Mouse (Mus musculus) ES-CJ7 (cell line): ENCODE measurements around the gene Rps12.
"Not testable (repeated sequence)": the region's sequence is repeated elsewhere in the genome, so short reads cannot be mapped to it uniquely, and the experiment has no call there.

Experiments used
- DNase-seq: peaks from one replicate; pipeline ENCODE4 v3.0.0; 2011; ENCODE audit warnings: low read depth, low spot score

Gene Rps12

DNA sequence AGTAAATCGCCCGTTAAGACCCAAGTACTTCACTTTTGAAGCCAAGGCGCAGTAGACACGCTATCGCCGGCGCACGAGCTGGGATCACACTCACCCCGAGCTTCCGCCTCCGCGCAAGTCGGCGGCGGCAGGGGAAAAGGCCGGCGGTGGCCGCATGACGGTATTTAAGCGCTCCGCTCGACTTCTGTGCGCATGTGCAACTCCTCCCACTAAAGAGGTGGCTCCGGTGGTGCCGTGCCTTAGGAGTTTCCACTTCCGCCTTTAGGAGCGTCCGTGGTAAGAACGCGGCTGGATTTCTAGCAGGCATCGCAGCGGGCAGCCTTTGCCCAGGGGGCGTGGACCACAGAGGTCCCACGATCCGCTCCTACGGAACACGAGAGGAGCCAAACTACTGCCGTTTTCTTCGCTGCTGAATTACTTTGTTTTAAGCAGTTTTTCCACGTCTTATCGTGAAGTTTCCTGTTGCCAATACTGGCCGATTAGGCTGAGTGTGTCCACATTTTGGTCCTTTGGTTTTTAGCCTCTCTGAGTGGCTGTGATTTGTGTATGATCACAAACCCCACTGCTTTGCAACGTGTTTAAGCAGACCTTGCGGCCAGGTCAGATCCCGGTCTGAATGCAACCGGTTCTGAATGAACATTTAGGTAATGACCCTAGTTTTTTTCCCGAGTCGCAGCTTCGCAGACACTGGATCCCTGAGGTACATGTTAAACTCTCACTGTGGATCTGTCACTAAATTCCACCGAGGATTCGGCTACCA is at the start of gene Rps12:
Gene Rps12, minus strand, starts transcription at position 214 of the 760 bp plus-strand sequence.
- DNase-seq = peak; percentile 99

DNA sequence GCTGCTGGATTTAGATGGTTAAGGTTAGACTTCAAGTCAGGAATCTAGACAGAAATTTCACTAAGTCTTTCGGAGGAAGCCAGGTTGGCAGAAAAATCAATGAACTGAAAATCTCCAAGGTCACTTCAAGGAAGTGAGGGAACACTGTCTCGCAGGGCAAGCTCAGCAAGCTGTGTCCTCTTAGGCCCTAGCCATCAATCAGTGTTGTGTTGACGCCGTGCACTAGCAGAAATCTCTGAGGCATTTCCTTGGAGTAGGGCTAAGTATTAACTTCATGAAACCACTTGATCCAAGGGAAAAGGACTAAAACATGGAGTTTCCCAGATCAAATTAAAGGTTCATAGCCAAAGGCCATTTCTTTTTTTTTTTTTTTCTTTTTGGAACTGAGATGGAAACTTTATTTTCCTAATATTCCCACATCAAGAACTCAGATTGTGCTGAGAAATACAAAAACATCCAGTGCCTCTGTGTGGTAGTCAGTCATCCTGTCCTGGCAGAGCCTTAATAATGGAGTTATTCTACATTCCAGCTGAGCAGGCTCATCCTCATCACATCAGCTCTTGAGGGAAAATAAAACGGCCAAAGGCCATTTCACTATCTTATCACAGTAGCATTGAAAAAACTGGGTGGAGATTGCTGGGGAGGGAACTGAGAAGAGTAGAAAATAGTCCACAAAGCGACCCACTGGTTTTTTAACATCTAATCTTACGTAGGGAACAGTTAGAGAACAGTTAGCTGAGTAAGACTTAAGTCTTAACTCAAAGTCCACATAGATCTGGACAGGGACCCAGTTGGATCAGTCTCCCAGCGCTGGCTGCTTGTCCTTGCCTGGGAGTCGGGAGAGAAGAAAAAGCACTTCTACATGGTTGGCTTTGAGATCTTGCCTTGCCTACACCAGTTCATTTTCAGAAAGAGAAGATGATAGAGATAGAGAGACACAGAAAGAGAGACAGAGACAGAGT is 49.2 kb upstream of the Rps12 start:
- DNase-seq = no peak

DNA sequence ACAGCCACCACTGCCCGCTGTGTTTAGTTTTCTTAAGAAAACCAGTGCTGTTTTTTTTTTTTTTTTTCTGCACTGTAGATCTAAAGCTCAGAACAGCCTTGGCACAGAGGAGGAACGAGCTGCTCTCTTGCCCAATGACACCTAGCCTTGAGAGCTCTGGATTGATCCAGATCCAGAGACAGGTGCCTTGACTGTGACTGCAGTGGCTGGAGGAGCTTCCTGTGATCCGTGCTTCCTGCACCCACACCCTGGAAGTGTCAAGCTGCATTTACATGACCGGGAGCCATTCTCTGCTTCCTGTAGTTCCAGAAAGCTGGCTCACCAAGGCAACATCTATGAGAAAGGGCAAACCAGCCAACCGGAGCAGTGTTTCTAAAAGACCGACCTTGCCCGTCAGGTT is 39.4 kb upstream of the Rps12 start:
- DNase-seq = peak; percentile 47

DNA sequence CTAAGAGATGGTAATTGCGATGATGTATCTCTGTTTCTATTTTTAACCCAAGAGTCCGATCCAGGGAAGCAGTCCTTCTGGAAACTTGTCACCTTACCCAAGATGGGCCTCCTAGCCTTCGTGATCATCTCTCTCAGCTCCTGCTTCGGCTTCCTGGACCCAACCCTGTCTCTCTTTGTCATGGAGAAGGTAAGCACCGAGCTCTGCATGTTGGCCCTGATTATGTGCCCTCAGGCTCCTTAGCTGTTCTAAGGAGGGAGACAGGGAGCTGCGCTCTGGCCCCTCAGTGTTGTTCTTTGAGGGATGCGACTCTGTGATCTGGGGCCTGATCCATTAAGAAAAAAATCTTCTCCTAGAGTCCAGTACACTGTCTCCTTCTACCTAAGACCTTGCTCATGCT is 29.2 kb upstream of the Rps12 start:
- peak; percentile 62 for DNase-seq

DNA sequence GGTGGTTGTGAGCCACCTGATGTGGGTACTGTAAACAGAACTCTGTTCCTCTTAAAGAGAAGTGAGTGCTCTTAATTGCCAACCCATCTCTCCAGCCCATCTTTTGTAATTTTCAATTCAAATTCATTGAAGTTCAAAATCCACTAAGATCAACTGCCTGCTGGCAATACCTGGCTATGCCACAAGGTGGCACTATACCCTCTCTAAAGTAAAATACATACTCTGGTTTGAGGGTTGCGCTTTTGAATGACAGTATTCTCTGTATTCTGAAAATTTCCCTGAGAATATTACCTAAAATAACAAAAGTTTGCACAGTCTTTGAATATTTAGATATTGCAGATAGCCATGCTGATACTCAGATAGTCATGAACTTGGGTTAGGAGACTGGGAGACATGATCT is 28.1 kb upstream of the Rps12 start:
- DNase-seq = peak; percentile 75

DNA sequence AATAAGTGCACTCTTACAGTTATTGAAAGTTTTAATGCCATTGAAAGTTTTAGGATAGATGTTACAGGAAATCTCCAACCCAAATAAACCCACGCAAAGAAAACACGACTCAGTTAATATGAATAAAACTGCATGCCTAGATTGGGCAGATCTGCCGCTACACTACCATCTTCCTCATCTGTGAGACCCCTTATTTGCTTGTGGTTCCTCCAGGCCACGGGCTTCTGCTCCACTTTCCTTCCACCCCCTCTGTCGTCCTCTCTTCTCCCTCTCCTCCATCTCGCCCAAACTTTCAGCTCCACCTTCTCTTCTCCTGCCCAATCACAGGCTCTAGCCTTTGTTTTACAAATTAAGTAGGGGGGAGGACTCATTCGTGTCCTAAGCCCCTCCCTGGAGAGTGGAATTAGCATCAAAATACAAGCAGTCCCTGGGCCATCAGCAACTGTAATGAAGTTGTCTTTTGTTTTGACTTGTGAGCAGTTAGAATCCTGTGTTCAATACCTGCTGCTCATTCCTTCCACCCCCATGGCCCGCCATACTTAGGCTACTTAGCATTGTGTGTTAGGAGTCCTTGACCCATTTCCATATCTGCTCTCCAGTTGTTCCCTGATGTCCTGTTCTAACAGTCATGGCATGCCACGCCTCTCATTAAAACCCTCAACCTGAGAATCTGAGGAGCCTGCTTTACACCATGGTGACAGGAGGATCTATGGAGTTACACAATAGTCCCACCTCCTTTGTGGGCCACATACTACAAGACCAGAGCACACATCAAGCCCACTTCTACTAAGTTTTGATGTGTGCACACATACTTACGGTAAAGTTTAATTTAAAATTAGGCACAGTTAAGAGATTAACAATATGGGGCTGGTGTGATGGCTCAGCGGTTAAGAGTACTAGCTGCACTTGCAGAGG is 26.0 kb upstream of the Rps12 start:
- DNase-seq = peak; percentile 99

DNA sequence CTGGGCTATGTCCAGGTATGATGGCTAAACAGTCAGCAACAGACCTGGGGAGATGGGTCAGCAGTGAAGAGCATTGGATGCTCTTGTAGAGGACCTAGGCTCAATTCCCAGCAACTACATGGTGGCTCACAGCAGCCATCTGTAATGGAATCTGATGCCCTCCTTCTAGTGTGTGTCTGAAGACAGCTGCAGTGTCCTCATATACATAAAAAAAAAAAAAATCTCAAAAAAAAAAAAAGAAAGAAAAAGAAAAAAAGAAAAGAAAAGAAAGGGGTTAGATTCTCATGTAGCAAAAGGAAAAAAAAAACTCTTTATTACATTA is 25.3 kb upstream of the Rps12 start:
- no peak for DNase-seq

DNA sequence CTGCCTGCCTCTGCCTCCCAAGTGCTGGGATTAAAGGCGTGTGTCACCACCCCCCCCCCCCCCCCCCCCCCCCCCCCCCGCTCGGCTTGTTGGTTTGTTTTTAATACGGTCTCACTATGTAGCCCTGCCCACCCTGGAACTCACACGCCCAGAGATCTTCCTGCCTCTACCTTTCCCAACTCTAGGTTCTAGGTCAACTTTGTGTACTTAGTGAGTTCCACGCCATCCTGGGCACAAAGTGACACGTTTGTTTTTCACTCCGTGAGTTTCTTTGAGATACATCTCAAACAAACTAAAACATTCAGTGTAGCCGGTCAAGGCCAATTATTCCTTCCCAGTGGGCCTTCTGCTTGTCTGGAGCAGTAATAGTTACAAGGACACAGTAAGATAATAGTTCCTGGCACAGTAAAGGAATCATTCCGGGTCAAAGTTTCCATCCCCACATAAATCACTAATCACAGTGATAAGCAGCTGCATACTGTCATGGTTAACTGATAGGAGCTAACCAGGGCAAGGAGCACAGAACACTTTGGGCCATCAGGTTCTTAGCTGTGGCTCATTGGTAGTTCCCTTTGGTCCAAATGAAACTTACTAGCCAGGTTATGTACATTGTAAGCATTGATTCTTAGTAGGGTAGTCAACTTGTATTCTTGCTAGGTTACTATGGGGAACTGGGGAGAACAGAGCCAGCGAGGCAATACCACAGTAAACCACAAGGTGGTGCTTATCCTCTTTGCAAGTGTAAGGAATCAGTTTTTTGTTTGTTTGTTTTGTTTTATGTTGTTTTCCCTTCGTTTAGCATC is 24.8 kb upstream of the Rps12 start:
- DNase-seq = peak; percentile 93

DNA sequence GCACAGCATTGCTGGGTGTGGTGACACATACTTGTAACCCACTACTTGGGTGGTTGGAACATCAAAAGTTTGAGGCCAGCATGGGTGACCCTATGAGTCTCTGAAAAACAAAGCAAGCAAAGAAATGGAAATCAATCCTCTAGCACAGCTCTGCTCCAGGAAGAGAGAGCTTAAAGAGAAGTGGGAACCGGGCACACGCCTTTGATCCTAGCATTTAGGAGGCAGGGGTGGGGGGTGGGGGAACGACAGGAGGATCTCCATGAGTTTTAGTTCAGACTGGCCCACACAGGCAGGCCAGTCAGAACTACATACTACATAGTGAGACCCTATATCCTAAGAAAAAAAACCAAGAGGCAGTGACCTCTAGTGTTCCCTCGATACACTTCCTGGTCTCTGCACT is 19.1 kb upstream of the Rps12 start:
- peak; percentile 94 for DNase-seq

DNA sequence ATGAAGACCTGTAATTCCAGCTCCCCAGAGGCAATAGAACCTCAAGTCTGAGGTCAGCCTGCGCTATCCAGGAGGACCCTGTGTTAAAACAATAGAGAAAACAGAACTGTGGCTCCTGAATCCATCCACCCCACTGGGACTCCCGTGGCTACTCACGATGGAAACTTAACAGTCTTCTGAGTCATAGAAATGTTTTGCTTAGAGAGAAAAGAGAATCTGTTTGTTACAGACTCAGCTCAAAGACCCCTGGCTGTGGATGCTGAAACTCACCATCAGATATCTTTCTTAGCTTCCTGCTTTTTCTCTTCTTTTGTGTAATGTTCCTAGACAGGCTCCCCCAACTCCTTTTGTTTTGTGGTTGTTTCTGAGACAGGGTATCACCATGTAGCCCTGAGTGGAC is 17.6 kb upstream of the Rps12 start:
- DNase-seq = no peak

DNA sequence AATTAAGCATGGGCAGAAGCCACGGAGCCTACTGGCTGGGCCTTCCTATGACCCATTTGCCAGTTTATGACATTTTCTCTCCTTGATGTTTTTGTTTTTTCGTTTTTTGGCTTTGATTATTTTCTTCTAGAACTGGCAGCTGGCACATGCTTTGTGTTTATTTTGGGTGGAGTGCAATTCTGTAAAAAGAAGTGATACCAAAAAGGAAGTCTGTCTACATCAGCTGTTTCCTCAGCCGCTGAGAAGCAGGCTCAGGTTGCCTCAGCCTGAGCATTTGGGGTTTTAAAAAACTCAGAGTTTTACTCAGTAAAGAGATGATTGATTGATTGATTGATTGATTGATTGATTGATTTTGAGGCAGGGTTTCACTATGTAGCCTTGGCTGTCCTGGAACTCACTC is 15.8 kb upstream of the Rps12 start:
- no peak for DNase-seq

DNA sequence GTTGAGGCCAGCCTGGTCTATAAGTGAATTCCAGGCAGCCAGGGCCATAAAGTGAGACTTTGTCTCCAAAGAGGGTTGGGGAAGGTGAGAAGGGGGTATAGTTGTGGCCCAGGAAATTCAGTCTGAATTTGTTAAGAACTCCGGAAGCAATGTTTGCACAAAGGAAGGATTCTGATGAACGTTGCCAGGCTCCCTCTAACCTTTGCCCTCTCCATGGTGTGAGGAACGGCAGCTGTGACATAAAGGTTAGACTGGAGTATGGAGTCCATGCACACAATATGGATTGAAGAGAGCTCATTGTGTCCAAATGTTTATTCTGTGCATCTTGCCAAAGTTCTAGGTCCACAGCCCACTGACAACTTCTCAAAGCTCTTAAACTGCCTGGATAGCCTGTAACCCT is 12.9 kb upstream of the Rps12 start:
- no peak for DNase-seq

DNA sequence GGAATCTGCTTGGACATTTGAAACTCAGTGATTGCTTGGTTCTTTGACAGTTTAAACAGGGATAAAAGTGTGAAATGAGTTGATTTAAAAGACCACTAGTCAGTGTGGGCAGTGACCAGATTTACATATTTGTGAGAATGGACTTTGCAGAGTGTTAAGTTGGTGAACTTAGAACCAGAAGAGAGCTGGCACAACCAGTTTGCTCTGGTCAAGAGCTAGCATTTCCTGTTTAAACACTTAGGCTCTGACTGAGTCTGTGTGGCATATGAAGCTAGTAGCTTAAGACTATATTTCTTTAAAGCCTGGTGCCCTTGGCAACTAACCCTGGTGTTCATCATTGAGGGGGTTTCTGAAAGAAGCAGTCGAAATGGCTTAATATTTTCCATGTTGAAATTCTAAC is 11.1 kb upstream of the Rps12 start:
- no peak for DNase-seq

DNA sequence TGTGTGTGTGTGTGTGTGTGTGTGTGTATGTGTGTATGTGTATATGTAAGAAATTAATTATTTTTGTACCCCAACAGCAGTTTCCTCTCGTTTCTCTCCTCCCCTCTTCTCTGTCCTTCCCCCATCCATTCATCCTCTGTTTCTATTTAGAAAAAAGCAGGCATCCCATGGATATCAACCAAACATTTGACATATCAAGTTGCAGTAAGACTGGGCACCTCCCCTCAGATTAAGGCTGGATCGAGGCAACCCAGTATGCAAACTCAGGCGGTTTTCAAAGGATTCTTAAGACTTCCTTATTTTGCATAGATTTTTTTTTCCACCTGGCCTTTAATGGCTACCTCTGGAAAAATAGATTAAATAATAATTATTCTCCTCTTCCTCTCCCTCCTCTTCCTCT is 10.5 kb upstream of the Rps12 start:
- DNase-seq = no peak

DNA sequence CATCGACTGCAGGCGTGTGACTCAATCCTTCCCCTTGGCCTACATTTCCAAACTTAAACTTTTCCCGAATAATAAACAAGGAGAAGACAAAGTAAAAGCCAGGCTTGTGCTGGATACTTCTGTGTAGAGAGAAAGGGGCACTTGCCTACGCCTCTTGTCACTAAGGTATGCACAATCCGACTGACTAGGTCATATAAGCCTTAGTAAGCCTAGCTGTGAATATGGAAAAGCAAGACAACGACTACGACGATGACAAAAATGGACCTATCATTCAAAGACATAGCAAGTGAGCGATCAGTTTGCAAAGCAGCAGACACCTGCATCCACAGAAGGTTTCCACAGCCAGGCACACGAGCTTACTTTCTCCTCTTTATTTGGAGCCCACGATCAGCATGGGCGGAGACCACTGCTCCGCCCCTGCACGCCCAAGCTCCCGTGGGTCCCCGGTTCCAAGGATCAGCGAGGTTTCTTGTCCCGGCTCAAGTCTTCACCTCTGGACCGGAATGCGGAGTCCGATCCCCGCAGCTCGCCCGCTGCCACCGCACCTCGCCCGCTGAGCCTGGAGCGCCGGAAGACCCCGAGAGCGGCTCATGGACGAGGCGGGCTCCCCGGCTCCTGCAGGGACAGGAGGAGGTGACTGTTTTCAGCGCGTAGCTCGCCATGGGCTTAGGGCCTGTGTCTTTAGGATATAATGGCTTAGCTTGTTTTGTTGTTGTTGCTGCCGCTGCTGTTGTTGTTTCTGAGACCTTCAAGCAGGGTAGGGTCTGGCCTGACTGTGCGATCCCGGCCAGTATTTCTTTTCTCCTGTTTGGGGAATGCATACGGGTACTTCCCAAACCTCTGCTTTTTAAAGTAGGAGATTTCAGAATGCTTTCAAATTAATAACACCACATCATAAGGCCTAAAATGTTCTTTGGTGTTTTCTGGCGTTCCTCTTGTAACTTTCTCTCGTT is 9.8 kb upstream of the Rps12 start, which contains the start of gene Slc18b1:
Gene Slc18b1, plus strand, starts transcription at position 436 of the 953 bp plus-strand sequence.
- DNase-seq = peak; percentile 37

DNA sequence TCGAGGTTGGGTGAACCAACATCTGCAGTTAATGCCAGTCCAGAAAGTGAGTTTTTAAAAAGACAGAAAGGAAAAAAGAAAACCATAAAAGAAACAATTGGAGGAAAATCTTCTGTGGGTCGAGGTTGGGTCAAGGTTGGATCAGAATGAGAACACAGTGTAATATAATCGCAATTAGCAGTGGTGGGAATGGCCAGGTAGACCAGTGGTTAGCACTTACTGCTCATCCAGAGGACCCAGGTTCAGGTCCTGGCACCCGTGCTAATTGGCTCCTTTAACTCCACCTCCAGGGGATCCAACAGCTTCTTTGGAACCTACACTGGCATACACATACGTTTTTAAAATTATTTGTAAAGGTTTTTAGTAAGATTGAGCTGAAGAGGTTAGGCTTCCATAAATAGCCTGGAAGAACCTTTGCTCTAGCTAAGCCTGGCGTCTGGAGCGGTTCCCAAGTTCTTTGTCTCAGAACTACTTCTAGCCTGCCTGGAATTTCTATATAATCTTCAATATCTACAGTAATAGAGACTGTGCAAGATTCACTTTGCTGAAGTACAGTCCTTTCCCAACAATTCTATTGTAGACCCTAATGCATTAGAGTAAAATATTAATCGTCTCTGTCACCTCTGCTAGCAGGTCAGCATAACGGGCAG is 8.9 kb upstream of the Rps12 start:
- DNase-seq = no peak

DNA sequence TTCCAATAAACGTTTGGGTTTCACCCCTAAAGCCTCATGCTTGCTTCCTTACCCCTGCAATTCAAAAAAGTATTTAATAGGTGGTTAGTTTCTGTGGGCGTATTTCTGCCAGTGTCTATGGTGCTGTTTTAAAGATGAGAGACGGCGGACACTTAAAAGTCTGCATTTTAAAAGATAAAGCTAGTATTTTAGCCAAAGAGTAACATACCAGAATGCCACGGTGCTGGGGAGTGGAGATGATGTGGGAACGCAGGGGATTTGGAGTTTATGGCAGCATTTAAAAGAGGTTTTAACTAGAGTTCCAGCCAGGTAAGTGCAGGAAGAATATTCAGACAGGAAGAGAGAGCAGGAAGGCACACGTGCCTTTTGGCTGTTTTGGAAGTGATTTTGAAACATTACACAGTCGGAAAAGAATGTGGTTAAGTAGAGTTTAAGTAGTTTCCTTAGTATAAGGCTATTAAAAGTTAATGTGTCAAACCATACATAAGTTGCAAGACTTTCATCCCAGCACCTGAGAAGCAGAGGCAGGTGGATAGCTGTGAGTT is 1.1 kb upstream of the Rps12 start:
- no peak for DNase-seq

DNA sequence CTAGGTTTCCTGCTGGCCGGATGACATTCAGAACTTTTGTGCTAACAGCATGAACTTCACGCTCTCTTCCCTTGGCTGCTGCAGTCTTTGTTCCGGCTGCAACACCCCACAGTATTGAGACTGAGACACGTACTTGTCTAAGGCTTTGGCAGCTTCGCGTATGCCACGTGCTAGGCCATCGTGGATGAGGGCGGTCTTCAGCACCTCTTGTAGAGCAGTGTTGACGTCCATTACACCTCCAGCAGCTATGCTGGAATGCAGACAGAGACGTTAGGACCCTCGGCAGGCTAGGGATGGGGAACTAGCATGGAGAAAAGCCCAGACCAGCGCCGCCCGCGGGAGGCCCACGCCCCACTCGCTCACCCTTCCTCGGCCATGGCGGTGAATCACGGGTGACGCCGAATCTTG is 440 bp downstream of the Rps12 start:
- not testable (repeated sequence) for DNase-seq

DNA sequence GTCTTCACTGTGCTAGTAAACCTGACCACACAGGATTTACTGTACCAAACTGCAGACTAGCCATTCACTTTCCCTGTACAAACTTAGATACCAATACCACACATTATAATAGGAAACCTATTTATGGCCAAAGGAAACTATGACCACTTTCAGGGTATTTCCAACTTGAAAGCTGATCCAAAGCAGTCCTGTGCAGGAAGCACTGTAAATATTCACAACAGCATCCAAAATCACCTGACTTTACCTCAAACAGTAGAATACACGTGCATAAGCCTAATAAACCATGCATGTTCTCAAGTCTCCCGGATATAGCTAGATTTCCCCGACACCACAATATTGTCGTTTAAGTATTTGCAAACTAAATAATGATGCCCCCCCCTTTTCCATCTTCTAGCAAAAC is 1.0 kb downstream of the Rps12 start:
- DNase-seq = no peak
